Mouse (Mus musculus) ES-E14 (cell line): ENCODE measurements around the gene Krtap19-3.

ENCODE experiments used
- CHD2 ChIP-seq: IDR thresholded peaks from 2 replicates; pipeline ENCODE4 v1.6.1; 2014; ENCODE audit warnings: mild to moderate bottlenecking, low read depth, low read length, inconsistent platforms
- HCFC1 ChIP-seq: IDR thresholded peaks from 2 replicates; pipeline ENCODE4 v1.6.1; 2012; ENCODE audit warnings: low read length, inconsistent platforms, borderline replicate concordance; ENCODE audit not compliant: insufficient read depth
- MAFK ChIP-seq: IDR thresholded peaks from 2 replicates; pipeline ENCODE4 v1.6.1; 2014; ENCODE audit warnings: mild to moderate bottlenecking, low read depth, low read length, inconsistent platforms; ENCODE audit not compliant: insufficient read depth
- ZC3H11A ChIP-seq: IDR thresholded peaks from 2 replicates; pipeline ENCODE4 v1.6.1; 2012; ENCODE audit warnings: low read depth, mild to moderate bottlenecking, inconsistent platforms, low read length, borderline replicate concordance
- ZNF384 ChIP-seq: IDR thresholded peaks from 2 replicates; pipeline ENCODE4 v1.6.1; 2012; ENCODE audit warnings: low read depth, low read length, inconsistent platforms

DNA sequence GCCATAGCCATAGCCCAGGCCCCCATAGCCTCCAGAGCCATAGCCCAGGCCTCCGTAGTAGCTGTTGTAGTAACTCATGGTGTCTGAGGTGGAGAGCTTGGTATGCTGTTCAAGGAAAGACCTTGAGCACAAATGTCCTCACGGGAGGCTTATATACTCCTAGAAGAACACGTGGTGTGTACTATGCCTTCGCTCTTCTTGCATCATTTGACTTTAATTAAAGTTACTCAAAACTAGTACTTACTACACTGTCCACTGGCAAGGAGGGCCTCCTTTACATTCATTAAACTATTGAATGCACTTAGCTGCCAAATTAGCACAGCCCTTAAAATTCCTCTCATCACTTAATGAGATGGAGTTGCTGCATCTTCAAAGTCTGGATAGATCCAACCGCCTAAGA is 7.2 kb upstream of the Krtap19-3 start, which contains the start of gene Krtap19-4:
- TF ChIP-seq ZNF384 (no peak), ZC3H11A (no peak), CHD2 (no peak), MAFK (no peak), HCFC1 (no peak)
